Mouse (Mus musculus): ENCODE data around the gene Rnf151. TPM values are rescaled to one million over a fixed set of nuclear protein-coding genes. Genes with fewer than 3 reads are reported as not detected.

Gene Rnf151
- total and polyA plus RNA-seq, 2 experiments from 2014 or later = not detected

Other genes starting within 250 kb of the Rnf151 start
Only the 30 nearest of the 33 such genes appear.
- 36.5 and 45.5 TPM in 2 replicates for gene Mlst8, start 239.0 kb downstream of the Rnf151 start, total RNA-seq (2014; rRNA removed)
- gene Mlst8, start 239.0 kb downstream of the Rnf151 start, polyA plus RNA-seq (2015; fragmentation: Nextera tagmentation; extraction: Ambion mirVana) = 23.9 and 28.2 TPM in 2 replicates
- gene Caskin1, start 229.5 kb downstream of the Rnf151 start, total RNA-seq (2014; rRNA removed) = 90.0 and 113 TPM in 2 replicates
- 14.9 and 25.3 TPM in 2 replicates for gene Caskin1, start 229.5 kb downstream of the Rnf151 start, polyA plus RNA-seq (2015; fragmentation: Nextera tagmentation; extraction: Ambion mirVana)
- 145 and 168 TPM in 2 replicates for gene Traf7, start 190.1 kb downstream of the Rnf151 start, total RNA-seq (2014; rRNA removed)
- gene Traf7, start 190.1 kb downstream of the Rnf151 start, polyA plus RNA-seq (2015; fragmentation: Nextera tagmentation; extraction: Ambion mirVana) = 81.4 and 82.0 TPM in 2 replicates
- gene Rab26, start 183.9 kb downstream of the Rnf151 start, total RNA-seq (2014; rRNA removed) = 5.0 and 7.1 TPM in 2 replicates
- gene Rab26, start 183.9 kb downstream of the Rnf151 start, polyA plus RNA-seq (2015; fragmentation: Nextera tagmentation; extraction: Ambion mirVana) = 10.1 and 12.4 TPM in 2 replicates
- gene Pkd1, start 168.2 kb downstream of the Rnf151 start, total RNA-seq (2014; rRNA removed) = 48.9 and 58.8 TPM in 2 replicates
- 4.9 and 8.9 TPM in 2 replicates for gene Pkd1, start 168.2 kb downstream of the Rnf151 start, polyA plus RNA-seq (2015; fragmentation: Nextera tagmentation; extraction: Ambion mirVana)
- gene Tsc2, start 85.4 kb downstream of the Rnf151 start, total RNA-seq (2014; rRNA removed) = 81.2 and 92.6 TPM in 2 replicates
- gene Tsc2, start 85.4 kb downstream of the Rnf151 start, polyA plus RNA-seq (2015; fragmentation: Nextera tagmentation; extraction: Ambion mirVana) = 44.2 and 56.2 TPM in 2 replicates
- gene Nthl1, start 85.4 kb downstream of the Rnf151 start, total RNA-seq (2014; rRNA removed) = 10.1 and 10.2 TPM in 2 replicates
- 8.6 and 9.8 TPM in 2 replicates for gene Nthl1, start 85.4 kb downstream of the Rnf151 start, polyA plus RNA-seq (2015; fragmentation: Nextera tagmentation; extraction: Ambion mirVana)
- 43.5 and 54.5 TPM in 2 replicates for gene Slc9a3r2, start 67.7 kb downstream of the Rnf151 start, total RNA-seq (2014; rRNA removed)
- 42.0 and 48.3 TPM in 2 replicates for gene Slc9a3r2, start 67.7 kb downstream of the Rnf151 start, polyA plus RNA-seq (2015; fragmentation: Nextera tagmentation; extraction: Ambion mirVana)
- gene Npw, start 59.6 kb downstream of the Rnf151 start, total RNA-seq (2014; rRNA removed) = not detected in 2 replicates
- 0.64 and 0.96 TPM in 2 replicates for gene Npw, start 59.6 kb downstream of the Rnf151 start, polyA plus RNA-seq (2015; fragmentation: Nextera tagmentation; extraction: Ambion mirVana)
- gene Zfp598, start 48.4 kb downstream of the Rnf151 start, total RNA-seq (2014; rRNA removed) = 31.2 and 41.5 TPM in 2 replicates
- gene Zfp598, start 48.4 kb downstream of the Rnf151 start, polyA plus RNA-seq (2015; fragmentation: Nextera tagmentation; extraction: Ambion mirVana) = 14.6 and 15.0 TPM in 2 replicates
- gene Syngr3, start 28.1 kb downstream of the Rnf151 start, total RNA-seq (2014; rRNA removed) = 218 and 221 TPM in 2 replicates
- 255 and 290 TPM in 2 replicates for gene Syngr3, start 28.1 kb downstream of the Rnf151 start, polyA plus RNA-seq (2015; fragmentation: Nextera tagmentation; extraction: Ambion mirVana)
- 34.5 and 34.7 TPM in 2 replicates for gene Gfer, start 21.9 kb downstream of the Rnf151 start, total RNA-seq (2014; rRNA removed)
- 35.4 and 38.0 TPM in 2 replicates for gene Gfer, start 21.9 kb downstream of the Rnf151 start, polyA plus RNA-seq (2015; fragmentation: Nextera tagmentation; extraction: Ambion mirVana)
- 3.8 and 4.5 TPM in 2 replicates for gene Noxo1, start 21.8 kb downstream of the Rnf151 start, total RNA-seq (2014; rRNA removed)
- 1.4 and 2.5 TPM in 2 replicates for gene Noxo1, start 21.8 kb downstream of the Rnf151 start, polyA plus RNA-seq (2015; fragmentation: Nextera tagmentation; extraction: Ambion mirVana)
- 39.0 and 59.2 TPM in 2 replicates for gene Tbl3, start 10.4 kb downstream of the Rnf151 start, total RNA-seq (2014; rRNA removed)
- 45.7 and 48.0 TPM in 2 replicates for gene Tbl3, start 10.4 kb downstream of the Rnf151 start, polyA plus RNA-seq (2015; fragmentation: Nextera tagmentation; extraction: Ambion mirVana)
- 2,317 and 3,198 TPM in 2 replicates for gene Rps2, start 53 bp upstream of the Rnf151 start, total RNA-seq (2014; rRNA removed)
- gene Rps2, start 53 bp upstream of the Rnf151 start, polyA plus RNA-seq (2015; fragmentation: Nextera tagmentation; extraction: Ambion mirVana) = 884 and 936 TPM in 2 replicates
- 151 and 199 TPM in 2 replicates for gene Ndufb10, start 6.4 kb upstream of the Rnf151 start, total RNA-seq (2014; rRNA removed)
- 312 and 351 TPM in 2 replicates for gene Ndufb10, start 6.4 kb upstream of the Rnf151 start, polyA plus RNA-seq (2015; fragmentation: Nextera tagmentation; extraction: Ambion mirVana)
- not detected in 2 replicates for gene Rpl3l, start 9.8 kb upstream of the Rnf151 start, total RNA-seq (2014; rRNA removed)
- gene Rpl3l, start 9.8 kb upstream of the Rnf151 start, polyA plus RNA-seq (2015; fragmentation: Nextera tagmentation; extraction: Ambion mirVana) = 0.34 TPM in 1 of 2 replicates, not detected in the other
- 19.3 and 27.4 TPM in 2 replicates for gene Msrb1, start 18.6 kb upstream of the Rnf151 start, total RNA-seq (2014; rRNA removed)
- gene Msrb1, start 18.6 kb upstream of the Rnf151 start, polyA plus RNA-seq (2015; fragmentation: Nextera tagmentation; extraction: Ambion mirVana) = 28.4 and 28.6 TPM in 2 replicates
- gene Hs3st6, start 34.9 kb upstream of the Rnf151 start, total RNA-seq (2014; rRNA removed) = 0.57 TPM in 1 of 2 replicates, not detected in the other
- 0.45 and 0.53 TPM in 2 replicates for gene Hs3st6, start 34.9 kb upstream of the Rnf151 start, polyA plus RNA-seq (2015; fragmentation: Nextera tagmentation; extraction: Ambion mirVana)
- gene Meiob, start 86.2 kb upstream of the Rnf151 start, total RNA-seq (2014; rRNA removed) = not detected in 2 replicates
- 0.08 and 0.15 TPM in 2 replicates for gene Meiob, start 86.2 kb upstream of the Rnf151 start, polyA plus RNA-seq (2015; fragmentation: Nextera tagmentation; extraction: Ambion mirVana)
- gene Hagh, start 122.1 kb upstream of the Rnf151 start, total RNA-seq (2014; rRNA removed) = 62.0 and 62.8 TPM in 2 replicates
- 61.6 and 66.6 TPM in 2 replicates for gene Hagh, start 122.1 kb upstream of the Rnf151 start, polyA plus RNA-seq (2015; fragmentation: Nextera tagmentation; extraction: Ambion mirVana)
- 15.1 and 16.6 TPM in 2 replicates for gene Fahd1, start 132.3 kb upstream of the Rnf151 start, total RNA-seq (2014; rRNA removed)
- gene Fahd1, start 132.3 kb upstream of the Rnf151 start, polyA plus RNA-seq (2015; fragmentation: Nextera tagmentation; extraction: Ambion mirVana) = 13.5 and 15.6 TPM in 2 replicates
- 0.48 TPM in 1 of 2 replicates, not detected in the other for gene Igfals, start 147.9 kb upstream of the Rnf151 start, total RNA-seq (2014; rRNA removed)
- gene Igfals, start 147.9 kb upstream of the Rnf151 start, polyA plus RNA-seq (2015; fragmentation: Nextera tagmentation; extraction: Ambion mirVana) = 0.18 TPM in 1 of 2 replicates, not detected in the other
- gene Nubp2, start 168.3 kb upstream of the Rnf151 start, total RNA-seq (2014; rRNA removed) = 40.5 and 50.6 TPM in 2 replicates
- 67.3 and 80.1 TPM in 2 replicates for gene Nubp2, start 168.3 kb upstream of the Rnf151 start, polyA plus RNA-seq (2015; fragmentation: Nextera tagmentation; extraction: Ambion mirVana)
- gene Spsb3, start 168.6 kb upstream of the Rnf151 start, total RNA-seq (2014; rRNA removed) = 75.7 and 91.0 TPM in 2 replicates
- gene Spsb3, start 168.6 kb upstream of the Rnf151 start, polyA plus RNA-seq (2015; fragmentation: Nextera tagmentation; extraction: Ambion mirVana) = 89.8 and 97.8 TPM in 2 replicates
- 35.6 and 36.6 TPM in 2 replicates for gene Eme2, start 177.0 kb upstream of the Rnf151 start, total RNA-seq (2014; rRNA removed)
- 14.7 and 17.9 TPM in 2 replicates for gene Eme2, start 177.0 kb upstream of the Rnf151 start, polyA plus RNA-seq (2015; fragmentation: Nextera tagmentation; extraction: Ambion mirVana)
- 39.5 and 45.5 TPM in 2 replicates for gene Mrps34, start 177.1 kb upstream of the Rnf151 start, total RNA-seq (2014; rRNA removed)
- gene Mrps34, start 177.1 kb upstream of the Rnf151 start, polyA plus RNA-seq (2015; fragmentation: Nextera tagmentation; extraction: Ambion mirVana) = 128 and 138 TPM in 2 replicates
- gene Nme3, start 178.4 kb upstream of the Rnf151 start, total RNA-seq (2014; rRNA removed) = 60.1 and 75.7 TPM in 2 replicates
- 74.7 and 81.0 TPM in 2 replicates for gene Nme3, start 178.4 kb upstream of the Rnf151 start, polyA plus RNA-seq (2015; fragmentation: Nextera tagmentation; extraction: Ambion mirVana)
- 128 and 151 TPM in 2 replicates for gene Mapk8ip3, start 218.9 kb upstream of the Rnf151 start, total RNA-seq (2014; rRNA removed)
- gene Mapk8ip3, start 218.9 kb upstream of the Rnf151 start, polyA plus RNA-seq (2015; fragmentation: Nextera tagmentation; extraction: Ambion mirVana) = 50.3 and 65.1 TPM in 2 replicates
- gene Jpt2, start 242.6 kb upstream of the Rnf151 start, total RNA-seq (2014; rRNA removed) = 52.3 and 64.7 TPM in 2 replicates
- gene Jpt2, start 242.6 kb upstream of the Rnf151 start, polyA plus RNA-seq (2015; fragmentation: Nextera tagmentation; extraction: Ambion mirVana) = 46.2 and 58.4 TPM in 2 replicates

Measured in forebrain, postnatal 0 days (tissue).